ENCODE assay signal across 20 mouse cellular contexts in the genomic region with DNA sequence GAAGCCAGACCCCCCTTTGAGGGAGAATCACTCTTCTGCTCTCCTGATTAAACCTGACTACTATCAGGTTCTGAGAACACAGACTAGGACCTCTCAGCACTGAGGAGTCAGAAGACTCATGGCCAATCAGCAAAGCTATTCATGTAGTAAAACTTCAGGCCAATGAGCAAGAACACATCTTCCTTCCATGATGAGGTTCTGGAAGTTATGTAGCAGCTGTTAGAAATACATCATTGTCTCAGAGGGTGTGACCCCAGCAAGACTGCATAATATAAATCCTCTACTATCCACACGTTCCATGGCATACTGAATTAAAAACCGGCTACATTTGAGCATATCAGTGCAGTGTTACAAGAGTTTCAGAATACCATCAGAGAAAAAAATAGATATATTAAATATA.
"Had no signal": no experiment of that assay in that cellular context is flagged by ENCODE, and none has a peak within 500 bp of the region (broad histone marks: within the 10 kb centered on the region; RNA-seq: fewer than 3 reads in every experiment).

No protein-coding gene starts in this region.

- H3K4me3 ChIP-seq: limb, embryonic 15.5 days; liver, embryonic 12.5 days; megakaryocyte, embryonic 14.5 days; midbrain, embryonic 10.5 days; midbrain, embryonic 12.5 days; myocyte; neural tube, embryonic 13.5 days; neural tube, embryonic 15.5 days; stomach, embryonic 15.5 days had no signal

- H3K27me3 ChIP-seq: limb, embryonic 15.5 days; liver, embryonic 12.5 days; megakaryocyte, embryonic 14.5 days; midbrain, embryonic 12.5 days; neural tube, embryonic 13.5 days; neural tube, embryonic 15.5 days; stomach, embryonic 15.5 days had no signal

- H3K9ac ChIP-seq: limb, embryonic 15.5 days; liver, embryonic 12.5 days; liver, embryonic 14.5 days; midbrain, embryonic 12.5 days; neural tube, embryonic 13.5 days; neural tube, embryonic 15.5 days; stomach, embryonic 15.5 days had no signal

- ATAC-seq: liver, embryonic 12.5 days; midbrain, embryonic 16.5 days had no signal

- H3K4me2 ChIP-seq: limb, embryonic 15.5 days; liver, embryonic 12.5 days; midbrain, embryonic 12.5 days; neural tube, embryonic 13.5 days; neural tube, embryonic 15.5 days; stomach, embryonic 15.5 days had no signal

- DNase-seq: midbrain, embryonic 14.5 days; retina, postnatal 1 day; right cerebral cortex, adult 18-20 months; right cerebral cortex, postnatal 14 days; thymus, adult 2 months; thymus, postnatal 25 days; thymus, postnatal 4 days had no signal

- H3K27ac ChIP-seq: limb, embryonic 15.5 days; liver, embryonic 12.5 days; liver, embryonic 14.5 days; macrophage; midbrain, embryonic 10.5 days; midbrain, embryonic 12.5 days; neural tube, embryonic 13.5 days; neural tube, embryonic 15.5 days; stomach, embryonic 15.5 days; stomach, postnatal 0 days had no signal

- H3K36me3 ChIP-seq: limb, embryonic 15.5 days; liver, embryonic 12.5 days; midbrain, embryonic 10.5 days; midbrain, embryonic 12.5 days; neural tube, embryonic 13.5 days; neural tube, embryonic 15.5 days; stomach, embryonic 15.5 days had no signal

- H3K4me1 ChIP-seq: limb, embryonic 15.5 days; liver, embryonic 12.5 days; megakaryocyte, embryonic 14.5 days; midbrain, embryonic 10.5 days; midbrain, embryonic 12.5 days; neural tube, embryonic 13.5 days; neural tube, embryonic 15.5 days; stomach, embryonic 15.5 days had no signal

- H3K9me3 ChIP-seq: limb, embryonic 15.5 days; liver, embryonic 12.5 days; megakaryocyte, embryonic 14.5 days; midbrain, embryonic 10.5 days; midbrain, embryonic 12.5 days; neural tube, embryonic 13.5 days; neural tube, embryonic 15.5 days; stomach, embryonic 15.5 days had no signal
